Mouse (Mus musculus) G1E (cell line): ENCODE data around the gene Nodal. TPM values are rescaled to one million over a fixed set of nuclear protein-coding genes. Genes with fewer than 3 reads are reported as not detected.
A peak's percentile ranks its signal among the peaks of the same experiment; 100 is the strongest.

ENCODE experiments used
- ATAC-seq: 2 replicates; pipeline ENCODE4 v1.8.0; 2016; ENCODE audit warnings: mild to moderate bottlenecking; ENCODE audit not compliant: insufficient number of reproducible peaks, poor library complexity, low FRiP score, severe bottlenecking; ENCODE audit errors: extremely low read depth
- DNase-seq: peaks from one replicate; pipeline ENCODE4 v3.0.0; 2012; ENCODE audit warnings: low spot score
- H3K27me3 ChIP-seq: 2 replicates; pipeline ENCODE4 v1.6.1; 2012; ENCODE audit warnings: mild to moderate bottlenecking, low read length, inconsistent platforms; ENCODE audit not compliant: insufficient read depth
- H3K36me3 ChIP-seq: replicated peaks from 2 replicates; pipeline ENCODE3; 2012; ENCODE audit warnings: mild to moderate bottlenecking, inconsistent platforms
- H3K4me1 ChIP-seq: 2 replicates; pipeline ENCODE4 v1.6.1; 2012; ENCODE audit warnings: low read depth, low read length, inconsistent platforms, mixed read lengths; ENCODE audit not compliant: insufficient read depth
- H3K4me3 ChIP-seq: 2 replicates; pipeline ENCODE4 v1.5.1; 2012; ENCODE audit warnings: low read depth, mild to moderate bottlenecking, inconsistent platforms, low read length, moderate library complexity, mixed read lengths
- H3K9me3 ChIP-seq: replicated peaks from 2 replicates; pipeline ENCODE4 v1.6.1; 2012; ENCODE audit warnings: inconsistent platforms
- CTCF ChIP-seq: IDR thresholded peaks from 2 replicates; pipeline ENCODE4 v1.5.1; 2012; ENCODE audit warnings: low read depth, low read length, inconsistent platforms, mixed read lengths
- GATA1 ChIP-seq: IDR thresholded peaks from 2 replicates; pipeline ENCODE4 v1.6.1; 2012; ENCODE audit warnings: borderline replicate concordance, low read length, inconsistent platforms, mixed read lengths
- GATA2 ChIP-seq: IDR thresholded peaks from 2 replicates; pipeline ENCODE4 v1.6.1; 2012; ENCODE audit warnings: low read depth, low read length, inconsistent platforms, borderline replicate concordance
- POLR2AphosphoS5 ChIP-seq: IDR thresholded peaks from 2 replicates; pipeline ENCODE4 v1.6.1; 2012; ENCODE audit warnings: low read depth, low read length, inconsistent platforms; ENCODE audit not compliant: insufficient replicate concordance
- TAL1 ChIP-seq: conservative IDR thresholded peaks from 2 replicates; pipeline ENCODE4 v1.6.1; 2012; ENCODE audit warnings: low read depth, low read length, inconsistent platforms, mixed read lengths
- polyA plus RNA-seq: library from polyadenylated mRNA; stranded (reverse); fragments of >175 nt; gene quantifications from 2 replicates; pipeline ENCODE4 v1.2.3, GENCODE M21; 2012
- total RNA-seq, 2 experiments: library from RNA; stranded (forward) in 1 of 2; stranded (reverse) in 1 of 2; fragments of 200-1000 nt in 1 of 2; fragments of >200 nt in 1 of 2; fragmentation: Nextera tagmentation in 1 of 2; gene quantifications; 2 replicates each; pipeline ENCODE4 v1.2.3; 2014 to 2017

Nodal gene
- total and polyA plus RNA-seq, 3 experiments, result not detected

GRCm38 (mm10) chr10:61402911-61403310, 14.9 kb upstream of the Nodal start:
- TF ChIP-seq CTCF (no peak), TAL1 (no peak), GATA2 (no peak)
- H3K4me3 ChIP-seq, result no peak overlapping the region
- H3K36me3 ChIP-seq, result no peaks in the 10 kb centered on the region
- peaks cover 7% of the 10 kb centered on the region; the same call in 1 of the 2 replicates for H3K27me3 ChIP-seq
- no peak for DNase-seq
- ATAC-seq, result no peak
- no peaks in the 10 kb centered on the region for H3K9me3 ChIP-seq
- peaks cover 7% of the 10 kb centered on the region; the same call in 1 of the 2 replicates for H3K4me1 ChIP-seq

DNA sequence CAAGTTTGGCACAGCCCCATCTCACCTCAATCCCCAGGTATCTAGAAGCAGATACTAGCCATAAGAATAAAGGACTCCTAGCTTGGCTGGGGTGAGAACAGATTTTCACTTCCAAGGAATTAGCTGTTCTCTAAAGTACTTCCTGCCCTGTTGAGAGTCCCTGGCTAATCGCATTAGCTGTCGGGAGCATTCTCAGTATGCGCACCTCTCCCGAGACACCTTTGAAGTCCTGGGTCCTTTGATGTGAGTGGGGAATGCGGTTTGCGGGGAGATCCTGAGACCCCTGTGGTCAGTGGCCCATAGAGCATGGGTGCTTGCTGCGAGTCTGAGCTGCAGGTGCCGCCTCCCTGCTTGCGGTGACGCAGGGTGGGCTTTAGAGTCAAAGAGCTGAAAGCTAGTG, 11.8 kb upstream of the Nodal start:
- Histone ChIP-seq H3K9me3 (no peaks in the 10 kb centered on the region), H3K4me3 (no peak overlapping the region), H3K36me3 (no peaks in the 10 kb centered on the region), H3K4me1 (peaks cover 16% of the 10 kb centered on the region; the same call in 1 of the 2 replicates), H3K27me3 (peaks cover 11% of the 10 kb centered on the region; the same call in 1 of the 2 replicates)
- no peak for DNase-seq
- ATAC-seq, result no peak
- TF ChIP-seq CTCF (no peak), TAL1 (no peak), POLR2AphosphoS5 (no peak), GATA2 (no peak), GATA1 (no peak)

GRCm38 (mm10) chr10:61409776-61410175, 8.0 kb upstream of the Nodal start:
- H3K9me3 ChIP-seq, result no peaks in the 10 kb centered on the region
- TF ChIP-seq GATA2 (no peak), POLR2AphosphoS5 (no peak), CTCF (no peak), GATA1 (no peak), TAL1 (no peak)
- H3K4me1 ChIP-seq, result peaks cover 26% of the 10 kb centered on the region
- ATAC-seq, result no peak
- no peak overlapping the region for H3K4me3 ChIP-seq
- H3K27me3 ChIP-seq, result peaks cover 11% of the 10 kb centered on the region; the same call in 1 of the 2 replicates
- no peaks in the 10 kb centered on the region for H3K36me3 ChIP-seq
- DNase-seq, result no peak

GRCm38 (mm10) chr10:61410193-61410592, 7.6 kb upstream of the Nodal start:
- Histone ChIP-seq H3K4me3 (no peak overlapping the region), H3K27me3 (peaks cover 11% of the 10 kb centered on the region; the same call in 1 of the 2 replicates), H3K9me3 (no peaks in the 10 kb centered on the region), H3K36me3 (no peaks in the 10 kb centered on the region), H3K4me1 (peaks cover 30% of the 10 kb centered on the region)
- no peak for ATAC-seq
- DNase-seq, result no peak
- TF ChIP-seq TAL1, result no peak
- TF ChIP-seq CTCF, result no peak
- TF ChIP-seq GATA1, result no peak

GRCm38 (mm10) chr10:61412910-61413625, 4.7 kb upstream of the Nodal start:
- Histone ChIP-seq H3K36me3 (no peaks in the 10 kb centered on the region), H3K4me3 (peak overlapping the region; percentile 42; the same call in 1 of the 2 replicates), H3K4me1 (peaks cover 35% of the 10 kb centered on the region), H3K27me3 (peaks cover 3% of the 10 kb centered on the region; the same call in 1 of the 2 replicates), H3K9me3 (no peaks in the 10 kb centered on the region)
- peak; percentile 81 for ATAC-seq
- no peak for TF ChIP-seq POLR2AphosphoS5
- peak; percentile 53 for TF ChIP-seq TAL1
- TF ChIP-seq GATA1, result no peak
- TF ChIP-seq GATA2, result no peak
- peak; percentile 56 for DNase-seq

DNA sequence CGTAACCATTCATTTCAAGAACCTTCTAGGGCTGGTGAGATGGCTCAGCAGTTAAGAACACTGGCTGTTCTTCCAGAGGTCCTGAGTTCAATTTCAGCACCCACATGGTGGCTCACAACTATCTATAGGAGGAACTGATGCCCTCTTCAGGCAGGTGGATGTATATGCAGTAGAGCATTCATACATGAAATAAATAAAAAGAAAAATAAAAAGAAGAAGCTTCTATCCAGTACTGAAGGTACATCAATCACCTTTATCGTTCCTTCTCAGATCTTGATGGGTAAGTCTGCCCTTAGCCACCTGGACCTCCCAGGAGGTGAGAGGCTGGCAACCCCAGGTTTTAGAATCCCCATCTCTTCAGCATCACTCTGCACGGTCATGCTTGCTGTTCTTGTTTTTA, 2.5 kb upstream of the Nodal start:
- DNase-seq (no peak), ATAC-seq (no peak)
- H3K27me3 ChIP-seq, result peaks cover 16% of the 10 kb centered on the region
- peaks cover 29% of the 10 kb centered on the region for H3K4me1 ChIP-seq
- no peaks in the 10 kb centered on the region for H3K36me3 ChIP-seq
- H3K4me3 ChIP-seq, result no peak overlapping the region
- TF ChIP-seq TAL1 (no peak), GATA1 (no peak), GATA2 (no peak), POLR2AphosphoS5 (no peak), CTCF (no peak)
- H3K9me3 ChIP-seq, result no peaks in the 10 kb centered on the region
